Mouse (Mus musculus): ENCODE measurements around the gene Sumo3. TPM values are rescaled to one million over a fixed set of nuclear protein-coding genes. Genes with fewer than 3 reads are reported as not detected.
A peak's percentile ranks its signal among the peaks of the same experiment; 100 is the strongest.

Gene Sumo3
- polyA plus RNA-seq, 1 experiment from 2014 or later = 348 TPM

DNA sequence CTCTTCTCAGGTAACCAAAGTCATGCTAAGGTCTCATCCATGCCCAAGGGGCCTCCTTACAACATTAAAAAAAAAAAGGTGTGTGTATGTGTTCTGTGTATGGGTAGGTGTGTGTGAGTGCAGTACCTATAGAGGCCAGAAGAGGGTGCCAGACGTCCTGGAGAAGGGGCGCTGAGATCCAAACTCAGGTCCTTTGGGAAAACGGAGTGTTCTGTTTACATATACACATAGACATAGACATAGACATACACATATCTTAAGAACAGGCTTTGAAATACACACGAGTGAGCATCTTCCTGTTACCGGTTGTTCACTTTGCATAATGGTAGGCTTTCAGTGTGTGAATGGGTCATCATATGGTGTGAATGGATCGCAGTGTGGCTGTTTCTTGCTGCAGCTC is 1.8 kb upstream of the Sumo3 start:
- ATAC-seq (ENCODE audit: low read depth) = no peak
- Histone ChIP-seq H3K36me3 (ENCODE audit: control insufficient read depth, insufficient read depth, low read length) (no peaks in the 10 kb centered on the region), H3K27ac (ENCODE audit: low read length) (peak overlapping the region; percentile 97; the same call in 1 of the 2 replicates), H3K4me2 (ENCODE audit: low read depth, low read length) (no peak overlapping the region), H3K9me3 (ENCODE audit: control insufficient read depth, low read length) (no peaks in the 10 kb centered on the region), H3K9ac (ENCODE audit: low read length) (no peak overlapping the region), H3K4me1 (replicated peaks; ENCODE audit: control insufficient read depth, insufficient read depth, low read length) (peaks cover 19% of the 10 kb centered on the region), H3K27me3 (ENCODE audit: control insufficient read depth, insufficient read depth, low read depth, low read length) (no peaks in the 10 kb centered on the region), H3K4me3 (ENCODE audit: low read length) (no peak overlapping the region)
- 86% methylated on average over 6 of the region's 6 CpGs for WGBS

GRCm38 (mm10) chr10:77604958-77605357 is 939 bp upstream of the Sumo3 start:
- no peaks in the 10 kb centered on the region for H3K9me3 ChIP-seq (ENCODE audit: control insufficient read depth, low read length)
- H3K4me2 ChIP-seq (ENCODE audit: low read depth, low read length) = no peak overlapping the region
- no peak overlapping the region for H3K4me3 ChIP-seq (ENCODE audit: low read length)
- H3K27ac ChIP-seq (ENCODE audit: low read length) = peak overlapping the region; percentile 97
- H3K9ac ChIP-seq (ENCODE audit: low read length) = no peak overlapping the region
- peaks cover 19% of the 10 kb centered on the region for H3K4me1 ChIP-seq (replicated peaks; ENCODE audit: control insufficient read depth, insufficient read depth, low read length)
- H3K27me3 ChIP-seq (ENCODE audit: control insufficient read depth, insufficient read depth, low read depth, low read length) = no peaks in the 10 kb centered on the region
- peaks cover under 1% of the 10 kb centered on the region; the same call in 1 of the 2 replicates for H3K36me3 ChIP-seq (ENCODE audit: control insufficient read depth, insufficient read depth, low read length)
- 27% methylated on average over 5 of the region's 5 CpGs for WGBS
- peak; percentile 30; the same call in 1 of the 2 replicates for ATAC-seq (ENCODE audit: low read depth)

DNA sequence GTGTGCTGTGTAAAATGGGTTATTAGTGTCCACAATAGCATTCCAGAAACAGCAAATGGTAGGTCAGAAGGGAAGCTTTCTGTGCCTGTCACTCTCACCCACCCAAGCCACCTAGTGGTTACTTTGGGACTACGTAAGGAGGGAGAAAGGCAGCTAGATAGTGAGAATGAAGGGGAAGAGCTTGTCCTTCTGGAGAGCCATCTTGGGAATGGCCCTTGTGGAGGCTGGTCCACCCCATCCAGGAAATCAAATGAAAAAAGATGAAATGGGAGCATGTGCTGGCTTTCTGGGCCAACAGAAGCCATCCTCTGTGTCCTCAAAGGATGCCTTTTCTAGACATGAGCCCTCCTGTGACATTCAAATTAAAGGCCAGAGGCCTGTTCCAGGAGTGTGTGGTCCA is 529 bp upstream of the Sumo3 start:
- H3K9ac ChIP-seq (ENCODE audit: low read length) = peak overlapping the region; percentile 69
- peaks cover 19% of the 10 kb centered on the region for H3K4me1 ChIP-seq (replicated peaks; ENCODE audit: control insufficient read depth, insufficient read depth, low read length)
- H3K27me3 ChIP-seq (ENCODE audit: control insufficient read depth, insufficient read depth, low read depth, low read length) = no peaks in the 10 kb centered on the region
- H3K9me3 ChIP-seq (ENCODE audit: control insufficient read depth, low read length) = no peaks in the 10 kb centered on the region
- H3K4me3 ChIP-seq (ENCODE audit: low read length) = peak overlapping the region; percentile 68
- H3K36me3 ChIP-seq (ENCODE audit: control insufficient read depth, insufficient read depth, low read length) = peaks cover 3% of the 10 kb centered on the region
- WGBS = 0% methylated on average over 1 of the region's 1 CpGs
- peak overlapping the region; percentile 97 for H3K27ac ChIP-seq (ENCODE audit: low read length)
- ATAC-seq (ENCODE audit: low read depth) = peak; percentile 41
- peak overlapping the region; percentile 85 for H3K4me2 ChIP-seq (ENCODE audit: low read depth, low read length)

GRCm38 (mm10) chr10:77606855-77607254 is 958 bp downstream of the Sumo3 start:
- H3K9me3 ChIP-seq (ENCODE audit: control insufficient read depth, low read length) = no peaks in the 10 kb centered on the region
- H3K9ac ChIP-seq (ENCODE audit: low read length) = peak overlapping the region; percentile 69
- H3K4me1 ChIP-seq (replicated peaks; ENCODE audit: control insufficient read depth, insufficient read depth, low read length) = peaks cover 19% of the 10 kb centered on the region
- H3K36me3 ChIP-seq (ENCODE audit: control insufficient read depth, insufficient read depth, low read length) = peaks cover 16% of the 10 kb centered on the region
- WGBS = 26% methylated on average over 7 of the region's 7 CpGs
- no peaks in the 10 kb centered on the region for H3K27me3 ChIP-seq (ENCODE audit: control insufficient read depth, insufficient read depth, low read depth, low read length)
- H3K4me2 ChIP-seq (ENCODE audit: low read depth, low read length) = peak overlapping the region; percentile 85
- H3K4me3 ChIP-seq (ENCODE audit: low read length) = peak overlapping the region; percentile 68
- ATAC-seq (ENCODE audit: low read depth) = no peak
- H3K27ac ChIP-seq (ENCODE audit: low read length) = peak overlapping the region; percentile 97

GRCm38 (mm10) chr10:77607441-77607840 is 1.5 kb downstream of the Sumo3 start:
- Histone ChIP-seq H3K4me3 (ENCODE audit: low read length) (peak overlapping the region; percentile 68), H3K4me1 (replicated peaks; ENCODE audit: control insufficient read depth, insufficient read depth, low read length) (peaks cover 19% of the 10 kb centered on the region), H3K27me3 (ENCODE audit: control insufficient read depth, insufficient read depth, low read depth, low read length) (no peaks in the 10 kb centered on the region), H3K9ac (ENCODE audit: low read length) (no peak overlapping the region), H3K4me2 (ENCODE audit: low read depth, low read length) (peak overlapping the region; percentile 85), H3K36me3 (ENCODE audit: control insufficient read depth, insufficient read depth, low read length) (peaks cover 18% of the 10 kb centered on the region), H3K27ac (ENCODE audit: low read length) (no peak overlapping the region), H3K9me3 (ENCODE audit: control insufficient read depth, low read length) (no peaks in the 10 kb centered on the region)
- ATAC-seq (ENCODE audit: low read depth) = no peak
- WGBS = 64% methylated on average over 5 of the region's 5 CpGs

DNA sequence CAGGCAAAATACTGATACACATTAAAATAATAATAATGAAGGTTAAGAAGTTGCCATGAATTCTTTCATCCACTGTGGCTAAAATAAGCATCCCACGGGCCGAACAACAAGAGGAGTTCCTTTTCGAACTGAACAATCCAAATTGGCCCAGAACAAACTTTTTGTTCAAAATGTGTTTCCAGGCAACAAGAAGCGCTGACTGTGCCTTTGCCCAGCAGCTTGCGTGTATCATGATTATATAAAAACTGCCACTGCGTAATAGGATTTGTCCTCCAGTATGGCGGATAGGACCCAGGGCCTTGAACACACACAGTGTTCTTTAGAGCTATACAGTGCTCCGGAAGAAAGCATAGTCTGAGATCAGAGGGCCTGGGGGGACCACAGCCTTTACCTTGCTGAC is 2.7 kb downstream of the Sumo3 start:
- no peaks in the 10 kb centered on the region for H3K27me3 ChIP-seq (ENCODE audit: control insufficient read depth, insufficient read depth, low read depth, low read length)
- no peaks in the 10 kb centered on the region for H3K9me3 ChIP-seq (ENCODE audit: control insufficient read depth, low read length)
- no peak overlapping the region for H3K27ac ChIP-seq (ENCODE audit: low read length)
- H3K4me2 ChIP-seq (ENCODE audit: low read depth, low read length) = no peak overlapping the region
- ATAC-seq (ENCODE audit: low read depth) = no peak
- peaks cover 22% of the 10 kb centered on the region for H3K4me1 ChIP-seq (replicated peaks; ENCODE audit: control insufficient read depth, insufficient read depth, low read length)
- no peak overlapping the region for H3K9ac ChIP-seq (ENCODE audit: low read length)
- no peak overlapping the region for H3K4me3 ChIP-seq (ENCODE audit: low read length)
- 93% methylated on average over 8 of the region's 8 CpGs for WGBS
- H3K36me3 ChIP-seq (ENCODE audit: control insufficient read depth, insufficient read depth, low read length) = peaks cover 23% of the 10 kb centered on the region

- no peak overlapping the region for H3K9ac ChIP-seq (ENCODE audit: low read length)
- peaks cover 36% of the 10 kb centered on the region for H3K36me3 ChIP-seq (ENCODE audit: control insufficient read depth, insufficient read depth, low read length)
- no peak overlapping the region for H3K4me3 ChIP-seq (ENCODE audit: low read length)
- WGBS = 82% methylated on average over 8 of the region's 8 CpGs
- H3K27ac ChIP-seq (ENCODE audit: low read length) = no peak overlapping the region
- ATAC-seq (ENCODE audit: low read depth) = no peak
- no peak overlapping the region for H3K4me2 ChIP-seq (ENCODE audit: low read depth, low read length)
- no peaks in the 10 kb centered on the region for H3K27me3 ChIP-seq (ENCODE audit: control insufficient read depth, insufficient read depth, low read depth, low read length)
- H3K4me1 ChIP-seq (replicated peaks; ENCODE audit: control insufficient read depth, insufficient read depth, low read length) = peaks cover 15% of the 10 kb centered on the region
- H3K9me3 ChIP-seq (ENCODE audit: control insufficient read depth, low read length) = no peaks in the 10 kb centered on the region
Measured at GRCm38 (mm10) chr10:77610221-77610961, 4.5 kb downstream of the Sumo3 start.

- Histone ChIP-seq H3K27ac (ENCODE audit: low read length) (peak overlapping the region; percentile 79), H3K9me3 (ENCODE audit: control insufficient read depth, low read length) (no peaks in the 10 kb centered on the region), H3K4me3 (ENCODE audit: low read length) (no peak overlapping the region), H3K9ac (ENCODE audit: low read length) (0 out of 2 replicates have a peak overlapping the region, but pooled peaks have one; percentile 5), H3K36me3 (ENCODE audit: control insufficient read depth, insufficient read depth, low read length) (peaks cover 56% of the 10 kb centered on the region), H3K4me2 (ENCODE audit: low read depth, low read length) (no peak overlapping the region), H3K4me1 (replicated peaks; ENCODE audit: control insufficient read depth, insufficient read depth, low read length) (peaks cover 3% of the 10 kb centered on the region), H3K27me3 (ENCODE audit: control insufficient read depth, insufficient read depth, low read depth, low read length) (no peaks in the 10 kb centered on the region)
- 68% methylated on average over 3 of the region's 3 CpGs for WGBS
- ATAC-seq (ENCODE audit: low read depth) = peak; percentile 71
Measured at GRCm38 (mm10) chr10:77613409-77613808, 7.5 kb downstream of the Sumo3 start.

DNA sequence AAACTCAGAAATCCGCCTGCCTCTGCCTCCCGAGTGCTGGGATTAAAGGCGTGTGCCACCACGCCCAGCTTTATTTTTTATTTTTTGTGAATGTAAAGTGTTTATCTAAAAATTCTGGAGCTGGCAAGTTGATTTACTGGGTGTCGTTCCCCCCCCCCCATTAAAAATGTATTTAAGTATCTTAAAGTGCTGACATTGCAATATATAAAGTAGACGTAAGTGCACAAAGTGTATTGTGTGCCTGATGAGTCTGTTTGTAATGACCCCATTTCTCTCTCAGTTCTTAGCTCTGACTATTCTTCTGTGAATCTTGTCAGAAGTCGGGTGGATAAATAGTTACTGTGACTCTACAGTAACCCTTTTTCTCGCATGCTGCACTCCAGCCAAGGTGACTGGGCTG is 9.8 kb downstream of the Sumo3 start:
- no peak overlapping the region for H3K4me3 ChIP-seq (ENCODE audit: low read length)
- H3K9ac ChIP-seq (ENCODE audit: low read length) = no peak overlapping the region
- H3K9me3 ChIP-seq (ENCODE audit: control insufficient read depth, low read length) = no peaks in the 10 kb centered on the region
- no peak for ATAC-seq (ENCODE audit: low read depth)
- no peak overlapping the region for H3K4me2 ChIP-seq (ENCODE audit: low read depth, low read length)
- H3K27me3 ChIP-seq (ENCODE audit: control insufficient read depth, insufficient read depth, low read depth, low read length) = no peaks in the 10 kb centered on the region
- peaks cover 54% of the 10 kb centered on the region for H3K36me3 ChIP-seq (ENCODE audit: control insufficient read depth, insufficient read depth, low read length)
- no peak overlapping the region for H3K27ac ChIP-seq (ENCODE audit: low read length)
- WGBS = 86% methylated on average over 8 of the region's 8 CpGs
- H3K4me1 ChIP-seq (replicated peaks; ENCODE audit: control insufficient read depth, insufficient read depth, low read length) = peaks cover 3% of the 10 kb centered on the region
